Mouse (Mus musculus) CD4-positive, CD25-positive, alpha-beta regulatory T cell, adult 4 months (primary cell): ENCODE results near the gene Zfp524. TPM values are rescaled to one million over a fixed set of nuclear protein-coding genes. Genes with fewer than 3 reads are reported as not detected.
A peak's percentile ranks its signal among the peaks of the same experiment; 100 is the strongest.

Experiments used
- ATAC-seq: one replicate; pipeline ENCODE4 v1.8.0; 2017
- polyA plus RNA-seq, 2 experiments: library from polyadenylated mRNA; unstranded; fragments of 100-300 nt; shearing (Covaris generic); gene quantifications; one replicate each; pipeline ENCODE4 v1.2.1; 2017

Gene Zfp524
- polyA plus RNA-seq, 2 experiments from 2014 or later: 44.1 to 45.4 TPM

DNA sequence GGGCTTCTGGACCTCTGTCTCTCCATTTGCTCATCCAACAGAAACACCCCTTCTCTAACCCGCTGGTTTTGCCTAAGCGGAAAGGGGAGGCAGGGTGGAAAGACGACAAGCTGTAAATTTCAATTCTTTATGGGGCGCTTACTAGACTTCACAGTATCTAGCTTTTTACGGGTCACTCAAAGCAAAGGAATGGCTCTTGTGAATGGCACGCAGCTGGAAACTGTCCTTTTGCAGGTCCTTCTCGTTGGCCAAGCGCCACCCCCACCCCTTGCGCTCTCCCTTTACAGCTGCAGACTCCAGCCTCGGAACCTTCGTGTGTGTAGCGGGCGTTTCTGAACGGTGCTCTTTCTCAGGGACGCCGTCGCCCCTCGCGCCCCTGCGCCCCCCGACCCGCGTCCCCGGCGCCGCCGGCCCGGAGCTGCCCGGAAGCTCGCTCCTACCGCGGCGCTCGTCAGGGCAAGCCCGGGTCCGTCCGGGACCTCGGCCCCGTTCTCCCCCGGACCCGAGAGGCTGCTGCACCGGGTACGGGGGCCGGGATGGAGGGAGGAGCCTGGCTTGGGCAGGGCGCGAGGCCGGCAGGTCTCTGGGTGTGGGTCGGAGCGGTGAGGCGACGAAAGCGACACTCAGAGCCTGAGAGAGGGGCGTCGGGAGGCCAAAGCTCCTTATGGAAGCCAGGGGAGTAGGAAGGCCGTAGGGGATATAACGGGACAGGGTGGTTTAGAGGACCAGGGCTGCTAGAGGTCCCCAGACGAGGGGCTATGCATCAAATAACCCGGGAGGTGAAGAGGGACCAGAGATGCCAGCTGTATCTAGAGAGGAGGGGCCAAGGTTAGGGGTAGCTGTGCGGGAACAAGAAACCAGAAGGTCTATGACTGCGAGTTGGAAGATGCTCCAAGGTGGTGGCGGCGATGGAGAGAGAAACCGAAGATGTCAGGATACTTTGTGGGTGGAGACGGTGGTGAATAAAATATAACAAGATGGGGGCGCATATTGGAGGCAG, 37.3 kb downstream of the Zfp524 start, which contains the start of gene Zfp580:
Gene Zfp580 (plus strand): TSS at position 346 of the 1,000 bp plus-strand sequence.
- peak; percentile 54 for ATAC-seq

DNA sequence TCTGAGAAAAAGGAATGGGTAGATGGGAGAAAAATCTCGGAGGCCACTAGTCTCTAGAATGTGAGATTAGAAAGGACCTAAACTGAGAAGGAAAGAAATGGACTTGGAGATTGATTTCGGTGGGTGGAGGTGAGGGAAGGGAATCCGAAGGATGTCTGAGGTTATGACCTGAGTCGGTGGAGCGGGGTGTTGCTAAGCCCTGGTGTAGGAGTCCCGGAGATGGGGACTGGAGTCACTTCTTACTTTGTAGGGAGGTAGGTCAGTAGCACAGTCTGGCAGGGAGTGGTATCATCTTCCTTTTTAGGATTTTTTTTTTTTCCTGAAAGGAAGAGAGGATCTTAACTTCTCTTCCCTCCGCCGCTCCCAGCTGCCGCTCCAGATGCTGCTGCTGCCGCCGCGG, 38.2 kb downstream of the Zfp524 start:
- peak; percentile 28 for ATAC-seq

DNA sequence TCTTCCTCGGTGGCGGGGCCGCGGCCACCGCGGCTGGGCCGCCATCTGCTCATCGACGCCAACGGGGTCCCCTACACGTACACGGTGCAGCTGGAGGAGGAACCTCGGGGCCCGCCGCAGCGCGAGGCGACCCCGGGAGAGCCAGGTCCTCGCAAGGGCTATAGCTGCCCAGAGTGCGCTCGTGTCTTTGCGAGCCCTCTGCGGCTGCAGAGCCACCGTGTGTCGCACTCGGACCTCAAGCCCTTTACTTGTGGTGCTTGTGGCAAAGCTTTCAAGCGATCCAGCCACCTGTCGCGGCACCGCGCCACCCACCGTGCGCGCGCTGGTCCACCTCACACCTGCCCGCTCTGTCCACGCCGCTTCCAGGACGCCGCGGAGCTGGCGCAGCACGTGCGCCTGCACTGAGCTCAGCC, 38.7 kb downstream of the Zfp524 start:
- ATAC-seq: no peak

DNA sequence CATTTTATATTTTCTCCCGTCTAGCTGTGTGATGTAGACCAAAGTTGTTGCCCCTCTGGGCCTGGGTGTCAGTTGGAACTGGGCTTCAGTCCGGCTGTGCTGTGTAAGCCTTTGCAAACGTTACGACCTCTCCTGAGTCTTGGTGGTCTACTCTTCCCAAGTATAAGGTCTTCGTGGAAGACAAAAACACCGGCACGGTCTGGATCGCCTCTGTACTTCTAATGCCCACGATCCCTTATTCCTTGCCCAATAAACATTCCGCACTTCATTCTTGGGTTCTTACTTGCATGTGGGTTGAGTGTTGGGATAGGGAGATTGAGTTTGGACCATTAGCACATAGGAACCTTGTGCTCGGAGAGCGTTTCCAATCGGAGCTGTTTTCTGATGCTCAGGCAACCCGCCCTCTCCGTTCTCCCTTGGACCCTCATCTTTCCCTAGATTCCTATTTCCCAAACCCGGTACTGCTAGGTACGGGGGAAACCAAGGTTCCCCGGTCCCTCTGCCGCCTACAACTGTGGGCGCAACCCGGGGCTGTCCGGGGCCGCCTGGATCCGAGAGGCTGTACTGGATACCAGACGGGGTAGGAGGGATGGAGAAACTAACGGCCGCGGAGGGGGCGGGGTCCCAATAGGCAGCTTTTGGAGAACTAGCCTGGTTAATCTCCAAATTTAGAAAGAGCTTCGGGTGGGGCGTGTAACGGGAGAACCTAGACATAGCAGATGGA, 39.4 kb downstream of the Zfp524 start:
- ATAC-seq: no peak

DNA sequence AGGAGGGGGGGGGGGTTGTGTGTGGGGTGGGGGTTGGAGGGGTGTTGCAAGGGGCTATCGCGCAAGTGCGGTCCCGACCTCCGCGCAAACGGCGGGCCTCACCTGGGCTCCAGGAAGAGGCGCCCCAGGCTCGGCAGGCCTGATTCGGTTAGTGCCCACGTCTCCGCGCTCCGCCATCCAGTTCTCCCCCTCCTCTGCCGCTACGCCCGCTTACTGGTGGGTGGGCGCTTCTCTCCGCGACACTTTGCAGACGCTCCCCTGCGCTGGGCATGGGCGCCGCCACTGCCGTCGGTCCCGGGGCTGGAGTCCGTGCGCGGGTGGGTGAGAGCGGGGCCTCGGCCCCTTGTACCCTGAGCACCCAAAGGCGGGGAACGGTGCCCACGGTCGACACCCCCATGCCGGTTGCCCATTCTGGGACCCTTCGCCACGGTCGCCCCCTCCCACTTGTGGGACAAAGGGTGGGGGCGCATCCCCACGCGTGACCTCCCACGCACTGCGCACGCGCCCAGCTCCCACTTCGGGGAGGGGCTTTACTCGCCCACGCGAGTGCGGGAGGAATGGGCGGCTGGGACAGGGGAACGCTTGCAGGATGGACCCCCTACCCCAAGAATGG, 42.5 kb downstream of the Zfp524 start:
- no peak for ATAC-seq

DNA sequence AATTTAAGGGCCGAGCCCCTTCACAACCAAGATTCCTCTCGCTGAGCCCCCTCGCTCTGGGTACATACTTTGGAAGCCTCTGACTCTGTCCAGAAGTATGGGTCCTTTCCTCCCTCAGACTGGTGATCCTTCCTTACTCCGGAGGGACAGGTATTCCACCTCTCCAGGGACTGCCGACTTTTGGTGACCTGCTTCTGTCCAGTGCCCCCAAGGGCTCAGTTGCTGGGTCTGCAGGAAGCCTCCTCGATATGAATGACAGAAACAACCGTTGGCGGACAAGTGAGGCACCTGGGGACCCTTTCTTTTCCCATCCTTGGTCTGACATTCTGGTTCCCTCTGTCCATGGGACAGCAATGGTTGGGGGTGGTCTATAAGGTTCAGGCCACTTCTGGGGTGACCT, 43.2 kb downstream of the Zfp524 start:
- ATAC-seq: no peak

DNA sequence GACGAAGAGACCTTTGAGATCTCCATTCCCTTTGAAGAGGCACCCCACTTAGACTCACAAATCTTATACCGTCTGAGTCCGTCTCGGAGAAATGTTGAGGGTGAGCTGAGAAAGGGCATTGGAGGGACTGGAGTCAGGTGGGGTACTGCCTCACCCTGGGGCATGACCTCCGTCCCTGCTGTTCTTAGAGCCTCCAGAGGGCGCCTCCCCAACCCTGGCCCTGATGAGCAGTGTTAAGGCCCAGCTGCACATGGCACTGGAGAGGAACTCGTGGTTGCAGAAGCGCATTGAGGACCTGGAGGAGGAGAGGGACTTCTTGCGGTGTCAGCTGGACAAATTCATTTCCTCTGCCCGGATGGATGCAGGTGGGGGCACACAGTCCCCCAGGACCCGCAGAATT, 43.6 kb downstream of the Zfp524 start:
- no peak for ATAC-seq

DNA sequence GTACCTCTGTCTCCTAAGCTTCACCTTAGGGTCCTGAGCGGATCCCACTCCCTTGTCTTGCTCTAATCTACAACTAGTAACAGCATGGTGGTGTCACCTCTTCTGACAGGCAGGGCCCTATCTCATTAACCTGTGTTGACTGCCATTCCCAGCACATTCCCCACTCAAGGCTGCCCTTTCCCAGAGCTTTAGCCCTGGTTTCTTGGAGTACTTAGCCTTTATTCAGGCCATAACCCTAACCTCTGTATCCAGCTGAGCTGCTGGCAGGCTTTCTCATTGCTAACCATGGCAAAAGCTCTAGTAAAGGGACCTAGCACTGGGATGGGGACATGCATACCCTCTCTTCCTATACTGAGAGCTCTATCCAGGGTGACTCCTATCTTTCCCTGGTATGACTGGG, 44.4 kb downstream of the Zfp524 start:
- no peak for ATAC-seq

DNA sequence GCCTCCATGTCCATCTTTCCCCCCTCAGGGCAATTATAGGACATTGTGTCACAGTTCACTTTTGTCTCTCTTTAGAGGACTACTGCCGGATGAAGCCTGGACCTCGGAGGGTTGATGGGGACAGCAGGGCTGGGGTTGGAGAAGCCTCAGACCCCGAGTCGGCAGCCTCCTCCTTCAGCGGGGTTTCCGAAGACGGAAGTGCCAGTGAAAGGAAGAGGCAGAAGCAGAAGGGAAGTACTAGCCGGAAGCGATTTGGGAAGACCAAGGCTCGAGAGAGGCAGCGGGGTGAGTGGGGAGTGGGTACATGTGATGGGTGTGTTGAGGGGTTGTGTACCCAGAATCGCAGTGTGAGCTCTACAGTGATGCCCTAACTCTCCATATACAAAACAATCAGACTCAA, 45.2 kb downstream of the Zfp524 start:
- ATAC-seq: no peak

DNA sequence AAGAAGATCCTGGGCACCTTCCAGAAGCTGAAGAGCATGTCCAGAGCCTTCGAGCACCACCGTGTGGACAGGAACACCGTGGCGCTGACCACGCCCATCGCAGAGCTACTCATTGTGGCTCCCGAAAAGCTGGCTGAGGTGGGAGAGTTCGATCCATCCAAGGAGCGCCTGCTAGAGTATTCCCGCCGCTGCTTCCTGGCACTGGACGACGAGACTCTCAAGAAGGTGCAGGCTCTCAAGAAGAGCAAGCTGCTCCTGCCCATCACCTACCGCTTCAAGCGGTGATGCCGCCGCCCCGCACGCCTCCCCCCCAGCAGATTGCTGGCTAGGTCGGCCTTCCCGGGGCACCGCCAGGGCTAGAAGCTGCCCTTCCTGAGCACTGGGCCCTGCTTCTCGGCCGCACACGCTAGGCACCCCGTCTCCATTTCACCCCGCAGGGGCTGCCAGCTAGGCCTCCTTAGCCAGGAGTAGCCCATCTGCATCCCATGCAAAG, 46.1 kb downstream of the Zfp524 start:
- ATAC-seq: no peak

DNA sequence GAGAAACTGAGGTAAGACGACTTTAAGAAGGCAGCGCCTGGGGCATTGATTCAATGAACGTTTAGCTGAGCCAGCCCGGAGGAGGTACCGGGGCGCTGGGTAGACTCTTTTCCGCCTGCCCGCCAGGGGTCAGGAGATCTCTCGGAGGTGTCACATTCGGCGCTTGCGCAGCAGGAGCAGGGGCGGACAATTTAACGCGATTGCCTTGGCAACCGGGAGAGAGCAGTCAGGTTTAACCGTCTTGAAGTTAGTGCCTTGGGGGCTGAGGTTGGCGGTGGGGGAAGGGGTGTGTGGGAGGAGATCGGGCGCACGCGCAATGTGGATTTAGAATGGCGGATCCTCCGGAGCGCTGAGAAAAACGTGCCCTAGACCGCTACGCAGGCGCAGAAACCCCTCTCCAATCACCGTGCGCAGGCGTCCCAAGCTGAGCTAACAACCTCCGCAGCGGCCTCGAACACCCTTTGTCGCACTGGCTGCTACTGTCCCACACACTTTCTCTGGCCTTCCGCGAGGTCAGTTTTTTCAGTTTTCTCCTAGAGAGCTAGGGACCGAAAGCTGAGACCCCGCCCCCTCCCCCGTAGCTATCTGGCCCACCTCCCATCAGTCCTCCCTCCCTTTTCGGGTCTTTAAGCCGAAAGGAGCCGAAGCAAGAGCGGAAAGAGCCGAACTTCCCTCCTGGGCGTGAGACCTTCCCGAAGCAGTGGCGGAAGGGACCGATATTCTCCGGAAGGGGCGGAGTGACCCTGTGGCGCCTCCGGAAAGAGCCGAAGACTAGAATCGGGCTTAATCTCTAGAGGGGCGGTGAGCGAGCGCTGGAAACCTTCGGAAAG, 46.9 kb downstream of the Zfp524 start:
- peak; percentile 78 for ATAC-seq

DNA sequence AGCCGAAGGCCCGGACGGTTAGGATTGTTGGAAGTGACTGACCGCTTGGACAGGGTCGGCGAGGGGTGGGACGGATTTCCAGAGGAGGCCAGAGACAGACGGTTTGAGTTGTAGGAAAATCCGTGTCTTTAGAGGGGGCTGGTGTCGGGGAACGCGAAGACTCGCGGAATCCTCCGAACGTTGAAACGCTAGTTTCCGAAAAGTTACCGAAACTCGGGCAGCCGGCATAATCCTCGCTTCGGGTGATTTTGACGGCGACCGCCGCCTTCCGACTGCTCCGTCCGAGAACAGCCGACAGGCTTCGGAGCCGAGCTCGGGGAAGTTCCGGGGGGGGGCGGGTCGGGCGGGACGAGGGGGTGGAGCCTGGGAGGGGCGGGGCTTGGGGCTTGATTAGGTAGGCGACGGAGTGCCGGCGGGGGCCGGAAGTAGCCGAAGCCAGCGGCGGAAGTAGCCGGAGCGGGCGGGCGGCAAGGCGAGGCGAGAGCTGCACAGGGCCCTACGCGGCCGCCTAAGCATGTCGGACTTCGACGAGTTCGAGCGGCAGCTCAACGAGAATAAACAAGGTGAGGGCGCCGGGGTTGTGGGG, 47.7 kb downstream of the Zfp524 start, which contains the start of gene U2af2:
Gene U2af2 (plus strand): TSS at position 370 of the 586 bp plus-strand sequence.
- peak; percentile 33 for ATAC-seq

DNA sequence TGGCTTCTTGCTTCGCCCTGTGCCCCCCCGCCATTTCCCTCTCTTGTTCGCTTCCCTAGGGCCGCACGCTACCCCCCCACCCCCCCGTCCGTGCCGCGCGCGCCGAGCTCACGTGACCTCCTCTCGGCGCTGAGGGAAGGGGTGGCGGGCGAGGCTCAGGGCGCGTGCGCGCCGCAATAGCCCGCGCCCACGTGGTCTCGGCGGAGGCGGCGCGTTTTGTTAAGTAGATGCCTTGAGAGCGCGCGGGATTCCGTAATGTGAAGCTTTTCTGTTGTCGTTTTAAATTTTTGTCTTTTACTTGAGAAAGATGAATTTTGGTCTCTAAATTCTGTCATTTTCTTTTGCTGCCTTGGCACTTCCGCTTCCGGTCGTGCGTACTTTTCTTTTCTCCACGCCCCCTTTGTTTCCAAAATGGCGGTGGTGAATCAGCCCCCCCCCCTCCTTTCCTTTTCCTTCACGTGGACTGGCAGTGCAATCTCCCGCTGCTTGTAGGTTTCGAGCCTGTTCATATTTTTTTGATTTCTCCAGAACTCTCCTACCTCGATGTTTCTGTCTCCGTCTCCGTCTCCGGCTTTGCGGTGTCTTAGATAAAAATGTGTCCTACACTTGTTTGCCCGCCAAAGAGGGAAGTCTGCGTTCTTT, 48.3 kb downstream of the Zfp524 start:
- peak; percentile 22 for ATAC-seq

DNA sequence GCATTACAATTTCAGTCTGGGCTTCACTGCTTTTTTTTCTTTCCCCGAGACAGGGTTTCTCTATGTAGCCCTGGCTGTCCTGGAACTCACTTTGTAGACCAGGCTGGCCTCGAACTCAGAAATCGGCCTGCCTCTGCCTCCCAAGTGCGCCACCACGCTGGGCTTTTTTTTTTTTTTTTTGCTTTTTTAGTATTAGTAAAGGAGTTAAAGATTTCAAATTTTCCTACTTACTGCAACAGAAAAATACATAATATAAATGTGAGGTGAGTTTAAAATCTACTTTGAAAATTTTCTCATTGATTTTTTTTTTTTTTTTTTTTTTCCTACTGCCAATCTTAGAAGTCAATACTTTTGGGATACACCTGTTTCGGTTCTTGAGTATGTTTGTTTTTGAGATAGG, 50.7 kb downstream of the Zfp524 start:
- ATAC-seq: no peak

Other genes starting within 250 kb of the Zfp524 start
- gene Fam71e2, start 243.1 kb upstream of the Zfp524 start, polyA plus RNA-seq: not detected
- under 1 TPM in 1 of 2 experiments, not detected in 1; 0.16 TPM for gene Il11, start 231.6 kb upstream of the Zfp524 start, polyA plus RNA-seq
- gene Tmem190, start 231.5 kb upstream of the Zfp524 start, polyA plus RNA-seq: not detected
- under 1 TPM in 1 of 2 experiments, not detected in 1; 0.86 TPM for gene Tmem238, start 224.8 kb upstream of the Zfp524 start, polyA plus RNA-seq
- gene Rpl28, start 221.5 kb upstream of the Zfp524 start, polyA plus RNA-seq: 100 to 1,000 TPM; 446 to 574 TPM
- 10 to 100 TPM; 25.0 to 25.3 TPM for gene Ube2s, start 201.8 kb upstream of the Zfp524 start, polyA plus RNA-seq
- under 1 TPM in 1 of 2 experiments, not detected in 1; 0.11 TPM for gene Shisa7, start 169.7 kb upstream of the Zfp524 start, polyA plus RNA-seq
- gene Isoc2b, start 144.2 kb upstream of the Zfp524 start, polyA plus RNA-seq: 10 to 100 TPM; 29.1 to 47.3 TPM
- under 1 TPM; 0.35 to 0.47 TPM for gene Isoc2a, start 137.3 kb upstream of the Zfp524 start, polyA plus RNA-seq
- not detected for gene Gm36210, start 107.9 kb upstream of the Zfp524 start, polyA plus RNA-seq
- gene Zfp628, start 99.2 kb upstream of the Zfp524 start, polyA plus RNA-seq: 1 to 10 TPM in 1 of 2 experiments, under 1 TPM in 1; 0.99 to 1.5 TPM
- gene Nat14, start 92.4 kb upstream of the Zfp524 start, polyA plus RNA-seq: under 1 TPM in 1 of 2 experiments, not detected in 1; 0.61 TPM
- gene Ssc5d, start 88.6 kb upstream of the Zfp524 start, polyA plus RNA-seq: under 1 TPM in 1 of 2 experiments, not detected in 1; 0.12 TPM
- not detected for gene Sbk2, start 50.0 kb upstream of the Zfp524 start, polyA plus RNA-seq
- gene Sbk3, start 43.2 kb upstream of the Zfp524 start, polyA plus RNA-seq: not detected
- gene Zfp579, start 18.3 kb upstream of the Zfp524 start, polyA plus RNA-seq: 1 to 10 TPM; 3.6 to 6.4 TPM
- gene Fiz1, start 282 bp downstream of the Zfp524 start, polyA plus RNA-seq: 10 to 100 TPM in 1 of 2 experiments, 1 to 10 TPM in 1; 9.5 to 12.0 TPM
- 1 to 10 TPM; 7.9 to 8.9 TPM for gene Gm44973, start 1.1 kb downstream of the Zfp524 start, polyA plus RNA-seq
- 10 to 100 TPM in 1 of 2 experiments, 1 to 10 TPM in 1; 3.5 to 12.3 TPM for gene Zfp865, start 6.0 kb downstream of the Zfp524 start, polyA plus RNA-seq
- under 1 TPM in 1 of 2 experiments, not detected in 1; 0.58 TPM for gene Ccdc106, start 6.1 kb downstream of the Zfp524 start, polyA plus RNA-seq
- not detected for gene 4632433K11Rik, start 19.7 kb downstream of the Zfp524 start, polyA plus RNA-seq
- gene Zfp784, start 24.0 kb downstream of the Zfp524 start, polyA plus RNA-seq: 1 to 10 TPM; 4.5 to 9.3 TPM
- under 1 TPM in 1 of 2 experiments, not detected in 1; 0.69 TPM for gene Zfp580, start 37.1 kb downstream of the Zfp524 start, polyA plus RNA-seq
- gene U2af2, start 47.7 kb downstream of the Zfp524 start, polyA plus RNA-seq: 10 to 100 TPM; 27.5 to 28.2 TPM
- gene Epn1, start 65.8 kb downstream of the Zfp524 start, polyA plus RNA-seq: 1 to 10 TPM; 4.0 to 7.2 TPM
- under 1 TPM in 1 of 2 experiments, not detected in 1; 0.51 TPM for gene Rfpl4, start 102.5 kb downstream of the Zfp524 start, polyA plus RNA-seq
- under 1 TPM in 1 of 2 experiments, not detected in 1; 0.44 TPM for gene Rasl2-9, start 111.5 kb downstream of the Zfp524 start, polyA plus RNA-seq
- under 1 TPM in 1 of 2 experiments, not detected in 1; 0.08 TPM for gene Vmn1r55, start 135.3 kb downstream of the Zfp524 start, polyA plus RNA-seq
- not detected for gene Vmn1r56, start 182.3 kb downstream of the Zfp524 start, polyA plus RNA-seq
- not detected for gene Vmn1r57, start 204.1 kb downstream of the Zfp524 start, polyA plus RNA-seq